18 mouse cellular contexts compared by ENCODE assay signal in the genomic region with DNA sequence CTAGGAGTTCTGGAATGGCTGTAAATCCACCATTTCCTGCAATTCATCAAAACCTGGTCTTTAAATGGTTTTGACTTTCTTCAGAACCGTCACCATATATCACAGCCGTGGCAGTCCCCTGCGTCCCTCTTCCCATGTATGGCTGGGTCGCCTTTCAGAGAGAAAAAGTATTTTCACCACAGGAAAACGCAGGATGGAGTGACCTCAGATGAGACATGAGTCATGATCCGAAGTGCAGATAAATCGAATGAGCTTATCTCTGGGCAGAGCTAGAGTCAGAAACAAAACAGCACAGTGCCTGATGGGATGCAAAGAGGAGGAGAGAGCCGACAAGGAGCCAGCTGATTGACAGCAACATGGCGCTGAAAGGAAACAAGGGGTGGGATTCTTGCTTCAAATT.
"Had no signal": no experiment of that assay in that cellular context is flagged by ENCODE, and none has a peak within 500 bp of the region (broad histone marks: within the 10 kb centered on the region; RNA-seq: fewer than 3 reads in every experiment).

No protein-coding gene starts in this region.

- H3K4me2 ChIP-seq: limb, embryonic 13.5 days; liver, embryonic 12.5 days; liver, embryonic 15.5 days; lung, embryonic 15.5 days; neural tube, embryonic 13.5 days had no signal

- H3K36me3 ChIP-seq: limb, embryonic 10.5 days; limb, embryonic 13.5 days; liver, embryonic 12.5 days; liver, embryonic 15.5 days; lung, embryonic 15.5 days; midbrain, embryonic 10.5 days; neural tube, embryonic 13.5 days had no signal

- H3K4me1 ChIP-seq: liver, embryonic 12.5 days; lung, embryonic 15.5 days; megakaryocyte, embryonic 14.5 days; midbrain, embryonic 10.5 days; neural tube, embryonic 13.5 days had no signal

- ATAC-seq: liver, embryonic 12.5 days had no signal

- H3K27me3 ChIP-seq: liver, embryonic 12.5 days; liver, embryonic 15.5 days; megakaryocyte, embryonic 14.5 days had no signal

- H3K9me3 ChIP-seq: limb, embryonic 10.5 days; limb, embryonic 13.5 days; liver, embryonic 12.5 days; liver, embryonic 15.5 days; lung, embryonic 15.5 days; megakaryocyte, embryonic 14.5 days; midbrain, embryonic 10.5 days; neural tube, embryonic 13.5 days had no signal

- H3K9ac ChIP-seq: limb, embryonic 13.5 days; liver, embryonic 12.5 days; liver, embryonic 15.5 days; lung, embryonic 15.5 days; neural tube, embryonic 13.5 days had no signal

- H3K4me3 ChIP-seq: layer of hippocampus, adult 2 months; limb, embryonic 10.5 days; limb, embryonic 13.5 days; liver, embryonic 12.5 days; liver, embryonic 15.5 days; lung, embryonic 15.5 days; megakaryocyte, embryonic 14.5 days; midbrain, embryonic 10.5 days; neural tube, embryonic 13.5 days had no signal

- DNase-seq: kidney, postnatal 14 days; layer of hippocampus, adult 9-11 months; liver; lung, adult 18-20 months; lung, postnatal 10 days; lung, postnatal 36 days; midbrain, embryonic 14.5 days; thymus, adult 18-20 months; thymus, postnatal 36 days had no signal

- H3K27ac ChIP-seq: layer of hippocampus, adult 2 months; limb, embryonic 10.5 days; limb, embryonic 13.5 days; liver, embryonic 12.5 days; liver, embryonic 15.5 days; lung, embryonic 15.5 days; midbrain, embryonic 10.5 days; neural tube, embryonic 13.5 days had no signal
